10 mouse cellular contexts compared by ENCODE assay signal in genomic region chr10:94329962-94330361, GRCm38 (mm10). TPM values are rescaled to one million over a fixed set of nuclear protein-coding genes. Genes with fewer than 3 reads are reported as not detected.
DNase-seq lines count a peak whose midpoint lies in the region; ATAC-seq and TF ChIP-seq lines count a peak whose summit lies in the region.
"Had no signal": no experiment of that assay in that cellular context is flagged by ENCODE, and none has a peak within 500 bp of the region (broad histone marks: within the 10 kb centered on the region; RNA-seq: fewer than 3 reads in every experiment).

No protein-coding gene starts in this region.

- no peak for TF ChIP-seq CTCF in kidney, postnatal 0 days (IDR thresholded peaks at IDR 0.05; ENCODE audit: low read depth)

- no peak overlapping the region for H3K27ac ChIP-seq in kidney, postnatal 0 days
- H3K27ac ChIP-seq: liver, embryonic 15.5 days had no signal

- H3K27me3 ChIP-seq in kidney, postnatal 0 days (ENCODE audit: insufficient read depth, low read length), result no peaks in the 10 kb centered on the region
- H3K27me3 ChIP-seq: liver, embryonic 15.5 days had no signal

- no peak overlapping the region for H3K4me2 ChIP-seq in kidney, postnatal 0 days (ENCODE audit: low read length)
- H3K4me2 ChIP-seq: liver, embryonic 15.5 days had no signal

- peak; percentile 36; the same call in 1 of the 2 replicates for ATAC-seq in kidney, postnatal 0 days (replicated peaks; ENCODE audit: low FRiP score, low read depth)
- ATAC-seq: intestine, embryonic 16.5 days had no signal

- intact Hi-C loops in left cerebral cortex, postnatal 4 days (cut with DNase I), result no loop called here
- intact Hi-C loops in left cerebral cortex, postnatal 36 days (cut with DNase I), result no loop called here

- H3K36me3 ChIP-seq in kidney, postnatal 0 days (ENCODE audit: insufficient read depth, low read length), result no peaks in the 10 kb centered on the region
- H3K36me3 ChIP-seq: liver, embryonic 15.5 days had no signal

- WGBS in kidney, postnatal 0 days, result 28% methylated on average over 5 of the region's 5 CpGs

- H3K4me1 ChIP-seq in kidney, postnatal 0 days (replicated peaks; ENCODE audit: insufficient read depth, low read length), result 0 out of 2 replicates have a peak, but pooled peaks cover 4% of the 10 kb centered on the region
- H3K4me1 ChIP-seq: liver, embryonic 15.5 days had no signal

- no peak overlapping the region for H3K4me3 ChIP-seq in kidney, postnatal 0 days (replicated peaks; ENCODE audit: low read depth, low read length)
- H3K4me3 ChIP-seq: liver, embryonic 15.5 days had no signal

- no peak overlapping the region for H3K9ac ChIP-seq in kidney, postnatal 0 days (ENCODE audit: low read depth, low read length)
- H3K9ac ChIP-seq: liver, embryonic 15.5 days had no signal

- peak; percentile 72 to 74 for DNase-seq in cerebellum, postnatal 10 days
- DNase-seq in cerebellum, adult 11-12 months, result no peak
- DNase-seq in left cerebral cortex, postnatal 4 days, result peak; percentile 66
- DNase-seq in left cerebral cortex, postnatal 36 days (ENCODE audit: low spot score in 2 of 2), result no peak
- peak; percentile 46 to 61 for DNase-seq in adrenal gland, postnatal 36 days
- DNase-seq in kidney, postnatal 0 days (ENCODE audit: low spot score), result peak; percentile 59
- DNase-seq in yolk sac, embryonic 10.5 days (ENCODE audit: low spot score), result no peak
- no peak for DNase-seq in thymus, postnatal 10 days (ENCODE audit: low spot score in 2 of 2)

- no peaks in the 10 kb centered on the region for H3K9me3 ChIP-seq in kidney, postnatal 0 days (replicated peaks; ENCODE audit: low read length)
- H3K9me3 ChIP-seq: liver, embryonic 15.5 days had no signal

RNA-seq across cellular contexts. Expression of gene Tmcc3, which starts 18.2 kb away (rescaled TPM):
- 10 to 100 TPM; 11.8 to 14.6 TPM for total RNA-seq in left cerebral cortex, postnatal 4 days (2021)
- 10 to 100 TPM; 23.2 to 24.5 TPM for total RNA-seq in left cerebral cortex, postnatal 36 days (2021)
- total RNA-seq in adrenal gland, postnatal 36 days (2021), result 10 to 100 TPM; 19.9 to 31.3 TPM
- polyA plus RNA-seq in kidney, postnatal 0 days (2015; fragmentation: Nextera tagmentation; extraction: Ambion mirVana), result 7.9 and 8.4 TPM in 2 replicates

RNA-seq across cellular contexts. Expression of gene Gm4792, which starts 31.5 kb away (rescaled TPM):
- not detected for total RNA-seq in left cerebral cortex, postnatal 4 days (2021)
- total RNA-seq in left cerebral cortex, postnatal 36 days (2021), result not detected
- not detected for total RNA-seq in adrenal gland, postnatal 36 days (2021)
- polyA plus RNA-seq in kidney, postnatal 0 days (2015; fragmentation: Nextera tagmentation; extraction: Ambion mirVana), result not detected in 2 replicates
- polyA plus RNA-seq: intestine, embryonic 16.5 days; liver, embryonic 15.5 days had no signal

Comparison
In these comparisons a context has a peak if more than half of its experiments do, and no peak if none do; other contexts are left out.
1. DNase-seq: peak in cerebellum, postnatal 10 days (2 of 2), left cerebral cortex, postnatal 4 days (single experiment), adrenal gland, postnatal 36 days (2 of 2) and kidney, postnatal 0 days (single experiment); none in cerebellum, adult 11-12 months (single experiment), left cerebral cortex, postnatal 36 days (0 of 2), yolk sac, embryonic 10.5 days (single experiment) and thymus, postnatal 10 days (0 of 2).